Mouse (Mus musculus): Measurements from ENCODE around the gene Olfr1271. TPM values are rescaled to one million over a fixed set of nuclear protein-coding genes. Genes with fewer than 3 reads are reported as not detected.
"Not testable (repeated sequence)": the region's sequence is repeated elsewhere in the genome, so short reads cannot be mapped to it uniquely, and the experiment has no call there.

Gene Olfr1271
- not detected in 2 replicates for polyA plus RNA-seq (2016; fragmentation: Nextera tagmentation; extraction: Ambion mirVana)

DNA sequence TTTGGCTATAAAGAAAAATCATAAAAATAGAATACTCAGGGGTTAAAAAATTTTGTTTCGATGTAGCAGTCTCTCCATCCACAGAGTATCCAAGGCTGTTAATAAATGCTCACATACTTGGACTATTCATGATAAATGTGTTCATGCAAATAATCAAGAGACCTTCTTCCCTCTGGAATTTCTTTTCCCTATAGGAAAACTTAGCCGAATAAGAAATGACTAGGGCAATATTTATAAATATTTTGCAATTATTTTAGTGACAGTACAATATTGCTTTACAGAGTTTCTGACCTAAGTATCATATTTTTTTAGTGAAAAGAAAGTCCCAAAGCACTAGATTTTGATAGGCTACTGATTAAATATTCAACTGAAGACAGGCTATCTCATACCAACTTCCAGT is at the start of gene Olfr1271:
Gene Olfr1271, minus strand, starts transcription at position 101 of the 400 bp plus-strand sequence.
- ATAC-seq (ENCODE audit: insufficient number of reproducible peaks, insufficient read depth, low FRiP score, low TSS enrichment) = no peak
- H3K4me3 ChIP-seq = no peak within 1 kb of the TSS
- H3K4me1 ChIP-seq = no peaks in the 10 kb centered on the region
- no peak within 1 kb of the TSS for H3K9ac ChIP-seq
- no peaks in the 10 kb centered on the region for H3K9me3 ChIP-seq
- H3K4me2 ChIP-seq (replicated peaks) = no peak within 1 kb of the TSS
- 80% methylated on average over 2 of the region's 2 CpGs for WGBS
- no peaks in the 10 kb centered on the region for H3K36me3 ChIP-seq
- H3K27ac ChIP-seq = no peak within 1 kb of the TSS
- no peaks in the 10 kb centered on the region for H3K27me3 ChIP-seq

GRCm38 (mm10) chr2:90292741-90293140 is 21.9 kb upstream of the Olfr1271 start, which contains the start of gene Olfr1272:
TSS of gene Olfr1272 (minus strand) at chr2:90292841.
- Histone ChIP-seq H3K9me3 (no peaks in the 10 kb centered on the region), H3K4me3 (no peak within 1 kb of the TSS), H3K36me3 (no peaks in the 10 kb centered on the region), H3K4me1 (no peaks in the 10 kb centered on the region), H3K4me2 (replicated peaks) (no peak within 1 kb of the TSS), H3K27ac (no peak within 1 kb of the TSS), H3K9ac (no peak within 1 kb of the TSS), H3K27me3 (no peaks in the 10 kb centered on the region)
- WGBS = 83% methylated on average over 6 of the region's 6 CpGs
- no peak for ATAC-seq (ENCODE audit: insufficient number of reproducible peaks, insufficient read depth, low FRiP score, low TSS enrichment)

DNA sequence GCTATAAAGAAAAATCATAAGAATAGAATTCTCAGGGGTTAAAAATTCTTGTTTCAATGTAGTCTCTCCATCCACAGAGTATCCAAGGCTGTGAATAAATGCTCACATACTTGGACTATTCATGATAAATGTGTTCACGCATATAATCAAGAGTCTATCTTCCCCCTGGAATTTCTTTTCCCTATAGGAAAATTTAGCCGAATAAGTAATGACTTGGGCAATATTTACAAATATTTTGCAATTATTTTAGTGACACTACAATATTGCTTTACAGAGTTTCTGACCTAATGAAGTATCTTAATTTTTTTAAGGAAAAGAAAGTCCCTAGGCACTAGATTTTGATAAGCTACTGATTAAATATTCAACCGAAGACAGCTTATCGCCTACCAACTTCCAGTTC is 13.3 kb downstream of the Olfr1271 start, which contains the start of gene Olfr142:
Gene Olfr142, minus strand, starts transcription at position 101 of the 400 bp plus-strand sequence.
- H3K9ac ChIP-seq = no peak within 1 kb of the TSS
- H3K27ac ChIP-seq = no peak within 1 kb of the TSS
- no peaks in the 10 kb centered on the region for H3K36me3 ChIP-seq
- no peaks in the 10 kb centered on the region for H3K27me3 ChIP-seq
- no peak within 1 kb of the TSS for H3K4me3 ChIP-seq
- H3K4me1 ChIP-seq = no peaks in the 10 kb centered on the region
- no peak for ATAC-seq (ENCODE audit: insufficient number of reproducible peaks, insufficient read depth, low FRiP score, low TSS enrichment)
- no peak within 1 kb of the TSS for H3K4me2 ChIP-seq (replicated peaks)
- H3K9me3 ChIP-seq = no peaks in the 10 kb centered on the region
- WGBS = 93% methylated on average over 4 of the region's 4 CpGs

GRCm38 (mm10) chr2:90224393-90224792 is 46.4 kb downstream of the Olfr1271 start, which contains the start of gene Olfr1506:
TSS of gene Olfr1506 (minus strand) at chr2:90224493.
- H3K4me3 ChIP-seq; H3K27me3 ChIP-seq; H3K4me1 ChIP-seq; H3K4me2 ChIP-seq (replicated peaks); H3K36me3 ChIP-seq; H3K9me3 ChIP-seq; H3K9ac ChIP-seq; ATAC-seq (ENCODE audit: insufficient number of reproducible peaks, insufficient read depth, low FRiP score, low TSS enrichment); H3K27ac ChIP-seq: not testable (repeated sequence)
- no CpG with 5 or more reads among the region's 6 CpGs for WGBS

Other genes with a start within 250 kb of the Olfr1271 start
- not detected in 2 replicates for gene Olfr1264, start 245.5 kb downstream of the Olfr1271 start, polyA plus RNA-seq (2016; fragmentation: Nextera tagmentation; extraction: Ambion mirVana)
- not detected in 2 replicates for gene Olfr1265, start 235.7 kb downstream of the Olfr1271 start, polyA plus RNA-seq (2016; fragmentation: Nextera tagmentation; extraction: Ambion mirVana)
- gene Olfr140, start 207.4 kb downstream of the Olfr1271 start, polyA plus RNA-seq (2016; fragmentation: Nextera tagmentation; extraction: Ambion mirVana) = not detected in 2 replicates
- gene Olfr1269, start 149.6 kb downstream of the Olfr1271 start, polyA plus RNA-seq (2016; fragmentation: Nextera tagmentation; extraction: Ambion mirVana) = not detected in 2 replicates
- not detected in 2 replicates for gene Olfr32, start 128.7 kb downstream of the Olfr1271 start, polyA plus RNA-seq (2016; fragmentation: Nextera tagmentation; extraction: Ambion mirVana)
- gene Olfr1270, start 117.9 kb downstream of the Olfr1271 start, polyA plus RNA-seq (2016; fragmentation: Nextera tagmentation; extraction: Ambion mirVana) = not detected in 2 replicates
- not detected in 2 replicates for gene Olfr1506, start 46.5 kb downstream of the Olfr1271 start, polyA plus RNA-seq (2016; fragmentation: Nextera tagmentation; extraction: Ambion mirVana)
- not detected in 2 replicates for gene Olfr142, start 13.4 kb downstream of the Olfr1271 start, polyA plus RNA-seq (2016; fragmentation: Nextera tagmentation; extraction: Ambion mirVana)
- gene Olfr1272, start 21.8 kb upstream of the Olfr1271 start, polyA plus RNA-seq (2016; fragmentation: Nextera tagmentation; extraction: Ambion mirVana) = not detected in 2 replicates
- gene Gm13769, start 51.2 kb upstream of the Olfr1271 start, polyA plus RNA-seq (2016; fragmentation: Nextera tagmentation; extraction: Ambion mirVana) = not detected in 2 replicates
- gene Olfr1274-ps, start 127.7 kb upstream of the Olfr1271 start, polyA plus RNA-seq (2016; fragmentation: Nextera tagmentation; extraction: Ambion mirVana) = not detected in 2 replicates

Measured in embryonic facial prominence, embryonic 12.5 days (tissue).